Mouse (Mus musculus) gastrocnemius, postnatal 4 days (tissue): ENCODE results near the gene Adprhl1. TPM values are rescaled to one million over a fixed set of nuclear protein-coding genes. Genes with fewer than 3 reads are reported as not detected.

Experiments
- DNase-seq, 2 experiments: peaks; one replicate each; pipeline ENCODE4 v3.0.0; 2021 to 2022; ENCODE audit warnings: low spot score in 2 of 2, mixed read lengths in 2 of 2
- long read RNA-seq, 2 experiments: library from polyadenylated mRNA; stranded (forward); transcript quantifications; one replicate each; pipeline ENCODE4 v2.0.0; 2021
- total RNA-seq, 2 experiments: library from RNA; stranded (reverse); gene quantifications; 2 replicates each; pipeline ENCODE4 v1.2.3; 2021

The Adprhl1 gene
- total RNA-seq: 10 to 100 TPM; 78.0 to 80.2 TPM
- long read RNA-seq, experiment 1, transcript Adprhl1-201 (7 exons, 1,372 nt): major isoform, 87 of 95 reads
- long read RNA-seq, experiment 1, partial matches to known transcripts: 2 of 95 reads
- long read RNA-seq, experiment 1, other reads (novel, unspliced or antisense): 6 of 95 reads
- long read RNA-seq, experiment 2, transcript Adprhl1-201 (7 exons, 1,372 nt): major isoform, 83 of 92 reads
- long read RNA-seq, experiment 2, partial matches to known transcripts: 2 of 92 reads
- long read RNA-seq, experiment 2, other reads (novel, unspliced or antisense): 7 of 92 reads

DNA sequence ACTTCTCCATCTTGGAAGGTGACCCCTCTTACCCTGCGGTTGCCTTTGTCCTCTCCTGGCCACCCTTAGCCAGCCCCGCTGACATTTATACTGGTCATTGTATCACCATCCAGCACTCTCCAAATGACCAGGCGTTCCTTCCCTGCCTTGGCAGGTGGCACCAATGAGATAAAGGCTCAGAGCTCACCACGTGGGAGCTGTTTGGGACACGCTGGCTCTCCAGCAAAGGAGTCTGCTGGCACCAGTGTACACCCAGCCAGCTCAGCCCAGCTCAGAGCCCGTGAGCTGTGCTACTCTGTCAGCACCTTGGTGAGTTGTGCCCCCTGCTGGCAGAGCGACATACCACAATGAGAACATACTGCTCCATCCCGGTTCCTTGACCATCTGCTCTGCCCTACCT lies at the start of gene Adprhl1:
TSS of gene Adprhl1 (minus strand) at position 144 of the 400 bp plus-strand sequence.
- DNase-seq: peak; percentile 44 to 75

DNA sequence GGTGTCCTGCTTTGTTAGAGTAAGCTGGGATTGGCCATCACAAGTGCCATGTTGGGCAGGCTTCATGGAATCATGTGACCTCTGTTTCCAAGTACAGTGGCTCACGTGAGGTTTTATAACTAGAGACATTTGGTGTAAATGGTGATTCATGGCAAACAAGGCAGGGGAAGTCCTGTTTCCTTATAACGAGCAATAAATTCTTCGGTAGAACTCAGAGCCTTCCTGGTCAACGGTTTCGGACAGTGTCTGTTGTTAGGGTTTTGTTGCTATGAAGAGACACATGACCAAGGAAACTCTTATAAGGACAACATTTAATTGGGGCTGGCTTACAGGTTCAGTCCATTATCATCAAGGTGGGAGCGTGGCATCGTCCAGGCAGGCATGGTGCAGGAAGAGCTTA lies 47.1 kb upstream of the Adprhl1 start:
- DNase-seq: no peak

DNA sequence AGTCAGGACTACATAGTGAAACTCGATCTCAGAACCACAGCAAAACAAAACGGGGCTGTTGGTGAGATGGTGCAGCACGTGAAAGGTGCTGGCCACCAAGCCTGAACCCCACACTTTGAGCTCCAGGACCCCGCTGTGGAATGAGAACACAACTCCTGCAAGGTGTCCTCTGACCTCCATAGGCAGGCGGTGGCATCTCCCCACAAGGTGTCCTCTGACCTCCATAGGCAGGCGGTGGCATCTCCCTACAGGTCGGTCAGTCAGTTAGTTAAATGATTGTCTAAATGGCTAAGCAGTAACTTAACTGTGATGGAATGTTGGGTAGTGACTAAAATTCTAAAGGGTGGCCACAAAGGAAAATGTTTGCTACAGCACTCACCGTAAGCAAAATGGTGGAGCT lies 45.6 kb upstream of the Adprhl1 start:
- no peak for DNase-seq

DNA sequence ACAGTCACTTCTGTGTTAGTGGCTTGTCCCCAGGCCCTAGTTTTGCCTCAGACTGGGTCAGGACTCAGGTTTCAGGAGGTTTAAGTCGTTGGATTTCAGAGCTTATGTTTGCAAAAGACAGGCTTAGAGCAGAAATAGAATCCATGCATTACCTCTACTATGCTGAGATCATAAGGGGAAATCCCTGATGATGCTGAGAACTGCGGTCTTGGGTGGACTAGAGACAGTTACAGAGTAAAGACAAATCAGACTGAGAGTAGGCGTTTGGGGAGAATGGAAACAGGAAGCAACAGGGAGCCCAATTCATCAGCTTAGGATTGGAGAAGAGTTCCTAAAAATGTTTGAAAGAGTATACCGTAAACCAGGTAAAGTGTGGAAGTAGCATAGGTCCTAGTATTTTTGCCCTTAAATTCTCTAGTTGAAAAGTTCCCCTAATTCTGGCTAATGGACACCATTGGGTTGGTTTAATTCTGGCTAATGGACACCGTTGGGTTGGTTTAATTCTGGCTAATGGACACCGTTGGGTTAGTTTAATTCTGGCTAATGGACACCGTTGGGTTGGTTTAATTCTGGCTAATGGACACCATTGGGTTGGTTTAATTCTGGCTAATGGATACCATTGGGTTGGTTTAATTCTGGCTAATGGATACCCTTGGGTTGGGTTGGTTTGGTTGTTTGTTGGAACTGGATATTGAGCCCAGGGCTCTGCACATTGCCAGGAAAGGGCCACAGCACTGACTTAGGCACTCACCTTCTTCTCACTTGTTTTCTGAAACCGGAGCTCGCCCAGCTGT lies 39.9 kb upstream of the Adprhl1 start:
- no peak for DNase-seq

DNA sequence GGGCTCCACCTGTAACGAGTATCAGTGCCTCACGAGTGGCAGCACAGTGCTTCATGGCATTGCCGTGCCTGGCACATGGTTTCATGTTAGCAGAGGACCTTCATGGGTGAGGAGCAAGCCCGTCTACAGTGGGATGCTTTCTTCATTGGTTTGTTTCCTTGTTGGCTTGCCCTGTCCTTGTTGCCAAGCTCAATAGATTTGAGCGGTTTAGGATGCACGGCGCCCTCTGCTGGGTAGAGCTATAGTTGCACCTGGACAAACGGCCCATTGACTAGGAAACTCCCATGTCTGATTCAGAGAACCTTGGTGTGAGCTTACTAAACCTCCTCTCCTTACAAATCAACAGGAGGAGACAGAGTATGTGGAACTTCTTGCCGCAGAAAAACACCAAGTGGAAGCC lies 38.4 kb upstream of the Adprhl1 start:
- peak; percentile 38 to 66 for DNase-seq

DNA sequence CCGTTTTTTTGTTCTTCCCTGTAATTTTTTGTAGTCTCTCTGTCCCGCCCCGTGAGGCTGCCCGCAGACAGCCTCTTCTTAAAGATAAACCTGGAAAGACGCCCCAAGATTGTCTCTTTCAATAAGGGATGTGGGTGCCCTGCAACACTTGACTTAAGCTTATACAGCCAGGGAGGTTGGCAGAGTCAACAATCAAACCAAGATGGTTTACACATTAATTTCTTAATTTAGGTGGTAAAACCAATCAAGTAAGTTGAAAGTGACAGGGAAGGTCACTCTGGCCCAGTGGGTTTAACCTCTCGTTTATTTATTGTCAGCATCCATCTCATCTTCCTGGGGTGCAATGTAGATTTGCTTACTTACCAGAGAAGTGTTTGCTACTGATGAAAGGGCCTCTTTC lies 34.7 kb upstream of the Adprhl1 start:
- DNase-seq: no peak

DNA sequence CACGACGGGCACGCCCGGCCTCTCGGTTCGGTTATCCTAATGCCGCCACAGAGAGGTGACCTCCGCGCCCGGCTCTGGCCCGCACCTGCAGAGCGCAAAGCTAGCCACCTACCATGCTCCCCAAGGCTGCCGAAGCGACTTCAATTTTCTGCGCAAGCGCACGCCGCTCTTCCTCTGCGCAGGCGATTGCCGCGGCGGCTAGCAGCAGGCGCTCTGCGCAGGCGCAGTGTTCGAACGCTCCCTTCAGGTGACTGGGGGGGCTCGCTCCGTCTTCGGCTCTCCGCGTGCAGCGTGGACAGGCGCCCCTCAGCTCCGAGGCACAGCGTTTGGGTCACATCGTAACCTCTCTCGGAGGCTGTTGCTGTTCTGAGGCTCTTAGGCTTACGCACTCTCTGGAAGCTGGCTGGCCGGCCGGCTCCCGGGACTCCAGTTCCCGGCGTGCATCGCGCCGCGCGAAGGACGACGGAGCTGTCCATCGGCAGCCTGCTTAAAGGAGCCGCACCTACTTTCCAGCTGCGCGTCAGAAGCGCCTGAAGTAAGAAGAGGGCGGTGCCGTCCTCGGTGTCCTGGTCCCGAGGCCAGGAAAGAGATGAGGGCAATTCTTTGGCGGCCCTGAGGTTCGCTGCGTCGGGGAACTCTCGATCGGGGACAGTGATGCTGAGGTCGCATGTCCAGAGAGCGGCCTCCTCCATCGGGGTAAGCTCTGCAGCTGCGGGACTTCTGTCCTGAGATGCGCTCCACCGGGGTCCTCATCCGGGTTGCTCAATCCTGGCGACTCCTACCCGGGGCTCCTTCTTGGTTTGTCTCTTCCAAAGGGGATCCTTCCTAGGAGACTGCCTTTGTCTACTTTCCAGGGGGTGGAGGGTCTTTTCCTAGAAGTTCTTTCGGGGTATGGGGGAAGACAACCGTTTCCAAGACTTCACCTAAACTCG lies 34.0 kb upstream of the Adprhl1 start, which contains the start of the genes Dcun1d2 and Tmco3:
TSS of gene Dcun1d2 (minus strand) at position 440 of the 932 bp plus-strand sequence.
TSS of gene Tmco3 (plus strand) at position 499 of the 932 bp plus-strand sequence.
- peak; percentile 90 to 97 for DNase-seq

DNA sequence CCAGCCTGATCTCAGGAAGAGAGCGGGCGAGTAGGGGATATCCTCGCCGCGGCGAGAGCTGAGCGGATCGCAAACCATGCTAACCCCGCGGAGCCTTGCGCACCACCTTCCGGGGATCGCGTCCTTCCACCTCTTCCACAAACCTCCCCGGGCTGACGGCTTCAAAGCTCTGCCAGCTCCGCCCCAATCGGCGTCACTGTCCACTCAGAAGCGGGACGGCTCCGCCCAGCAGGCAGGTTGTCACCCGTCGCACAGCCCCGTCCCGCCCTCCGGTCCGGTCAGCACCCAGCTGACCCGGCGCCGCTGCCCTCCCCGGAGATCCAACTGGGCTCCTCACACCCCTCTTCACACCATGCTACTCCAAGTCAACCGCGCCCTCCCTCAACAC lies 33.3 kb upstream of the Adprhl1 start:
- DNase-seq: peak; percentile 57 to 85

DNA sequence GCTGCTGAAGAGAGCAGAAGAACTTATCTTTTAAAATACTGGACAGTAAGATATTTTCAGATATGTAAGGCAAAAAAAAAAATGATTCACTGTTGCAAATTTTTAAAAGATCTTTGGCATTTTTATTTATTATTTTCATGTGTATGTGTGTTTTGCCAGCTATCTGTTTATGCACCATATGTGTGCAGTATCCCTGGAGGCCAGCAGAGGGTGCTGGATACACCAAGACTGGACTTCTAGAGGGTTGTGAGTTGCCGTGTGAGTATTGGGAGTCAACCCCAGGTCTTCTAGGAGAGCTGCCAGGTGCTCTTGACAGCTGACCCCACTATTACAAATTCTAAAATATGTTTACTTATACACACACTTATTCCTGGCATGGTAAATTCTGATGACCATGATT lies 29.2 kb upstream of the Adprhl1 start:
- DNase-seq: no peak

DNA sequence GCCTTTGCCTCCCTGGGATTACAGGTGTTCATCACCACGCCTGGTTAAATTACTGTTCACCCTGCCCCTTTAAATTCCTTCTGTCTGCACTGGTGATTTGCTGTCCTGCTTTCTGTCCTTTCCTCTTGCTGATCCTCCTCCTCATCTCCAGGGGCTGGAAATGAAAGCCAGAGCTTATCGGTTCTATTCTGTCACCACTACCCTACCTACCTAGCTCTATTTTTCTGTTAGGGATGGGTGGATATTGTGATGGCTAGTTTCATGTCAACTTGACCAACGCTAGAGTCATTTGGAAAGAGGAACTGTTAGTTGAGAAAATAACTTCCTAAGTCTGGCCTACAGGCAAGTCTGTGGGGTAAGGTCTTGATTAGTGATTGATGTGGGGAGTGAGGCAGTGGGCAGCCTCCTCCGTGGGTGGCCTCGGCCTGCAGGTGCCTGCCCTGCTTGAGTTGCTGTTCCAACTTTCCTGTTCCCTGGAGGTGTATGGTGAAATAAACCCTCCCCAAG lies 23.0 kb upstream of the Adprhl1 start:
- no peak for DNase-seq

DNA sequence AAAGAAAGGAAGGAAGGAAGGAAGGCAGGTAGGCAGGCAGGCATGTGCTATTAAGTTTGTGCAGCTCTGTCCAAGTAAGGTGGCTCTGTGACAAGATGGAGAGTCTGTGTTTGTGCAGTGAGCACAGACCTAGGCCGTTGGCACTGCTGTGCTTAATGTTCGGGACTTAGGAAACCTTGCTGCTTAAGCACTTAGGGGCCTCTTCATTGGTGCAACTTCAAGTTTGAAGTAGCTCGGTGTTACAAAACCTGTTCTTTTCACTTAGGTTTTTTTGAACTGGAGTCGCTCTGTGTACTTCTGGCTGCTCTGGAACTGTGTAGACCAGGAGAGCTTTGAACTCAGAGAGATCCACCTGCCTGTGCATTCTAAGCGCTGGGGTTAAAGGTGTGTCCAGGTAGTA lies 18.9 kb upstream of the Adprhl1 start:
- no peak for DNase-seq

DNA sequence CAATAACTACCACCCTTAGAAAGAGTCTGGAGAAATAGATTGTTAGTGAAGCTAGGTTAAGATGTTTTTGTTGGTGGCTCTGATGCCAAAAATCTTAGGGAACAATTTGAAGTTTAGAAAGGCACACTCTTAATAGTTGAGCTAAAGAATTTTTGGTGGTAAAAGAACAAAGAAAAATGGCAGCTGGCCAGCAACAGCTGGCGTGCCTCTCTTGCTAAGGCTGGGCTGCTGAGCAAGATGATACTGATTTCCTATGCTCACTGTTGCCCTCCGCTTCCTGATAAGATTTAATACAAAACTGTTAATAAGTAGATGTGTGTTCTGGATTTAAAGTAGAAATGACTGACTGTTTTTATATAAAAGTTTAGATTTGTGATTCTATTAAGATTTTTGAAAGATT lies 13.6 kb upstream of the Adprhl1 start:
- no peak for DNase-seq

DNA sequence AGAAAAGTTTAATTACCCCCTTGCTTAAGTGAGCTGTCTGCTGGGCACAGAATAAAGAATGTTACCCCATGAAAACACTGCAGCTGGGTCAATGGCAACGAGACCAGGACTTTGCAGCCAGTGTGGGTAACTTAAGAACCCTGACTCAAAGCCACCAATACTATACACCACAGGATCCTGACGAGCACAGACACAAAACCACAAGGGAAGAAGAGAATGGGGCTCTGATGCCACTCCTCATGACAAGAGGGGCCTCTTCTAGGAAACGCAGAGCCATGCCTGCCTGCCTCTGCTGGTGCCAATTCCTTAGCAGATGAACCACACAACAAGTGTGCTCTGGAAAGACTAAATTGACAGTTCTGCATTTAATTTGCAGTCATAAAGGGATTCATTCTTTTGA lies 9.4 kb upstream of the Adprhl1 start:
- DNase-seq: no peak

DNA sequence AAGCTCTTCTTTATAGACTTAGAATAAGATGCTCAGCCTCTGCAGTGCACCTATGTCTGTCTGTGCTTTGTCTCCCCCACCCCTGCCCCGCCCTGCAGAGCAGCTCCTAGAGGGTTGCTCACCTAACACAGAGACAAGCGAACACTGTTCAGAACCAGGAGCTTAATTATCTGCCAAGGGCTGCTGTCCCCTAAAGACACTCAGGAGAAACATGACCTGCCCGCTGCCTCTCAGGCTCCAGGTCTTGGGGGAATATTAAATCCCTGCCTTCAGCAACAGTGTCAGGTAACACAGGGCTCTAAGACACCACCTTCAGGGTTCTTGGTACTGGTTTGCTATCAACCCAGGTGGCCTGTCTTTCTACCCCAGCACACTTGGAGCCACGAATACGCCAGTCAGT lies 549 bp downstream of the Adprhl1 start:
- DNase-seq: no peak

DNA sequence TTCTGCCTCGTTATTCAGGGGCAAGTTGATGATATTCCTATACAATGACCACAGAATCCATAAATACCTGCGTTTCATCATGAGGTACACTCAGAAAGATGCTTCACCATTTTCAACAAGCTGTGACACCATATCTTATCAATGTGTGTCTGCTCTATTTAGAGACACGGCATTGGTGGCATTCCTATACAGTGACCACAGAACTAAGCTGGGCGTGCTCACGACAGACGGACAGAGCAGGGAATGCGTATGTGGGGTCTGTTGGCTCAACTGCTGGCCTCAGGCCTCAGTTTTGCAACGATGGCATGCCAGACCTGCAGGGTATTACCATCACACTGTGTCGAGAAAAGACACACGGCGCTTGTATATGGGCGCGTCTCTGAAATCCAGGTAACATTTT lies 1.1 kb downstream of the Adprhl1 start:
- no peak for DNase-seq

DNA sequence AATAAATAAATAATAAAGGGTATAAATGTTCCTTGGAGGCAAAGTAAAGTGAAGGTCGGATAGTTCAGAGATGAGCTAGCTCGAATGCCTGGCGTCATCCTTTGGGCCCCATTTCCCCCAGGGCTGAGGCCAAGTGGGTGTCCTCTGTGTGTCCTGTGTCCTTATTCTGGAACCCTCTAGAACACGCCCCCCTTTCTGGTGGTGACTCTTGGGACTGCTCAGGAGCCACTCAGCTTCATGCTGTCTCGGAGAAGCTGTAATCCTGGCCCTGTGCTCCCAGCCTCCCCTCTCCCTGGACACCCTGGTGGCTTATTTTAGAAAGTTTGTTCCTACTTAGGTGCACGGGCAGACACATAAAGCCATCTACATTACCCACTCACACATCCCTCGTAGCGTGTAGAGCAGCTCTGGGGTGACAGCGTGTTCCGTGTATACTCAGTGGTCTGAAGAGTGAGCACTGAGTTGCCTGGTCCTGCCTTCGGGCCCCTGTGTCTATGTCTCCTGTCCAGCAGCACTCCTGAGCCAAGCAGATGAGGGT lies 9.6 kb downstream of the Adprhl1 start:
- DNase-seq: no peak

DNA sequence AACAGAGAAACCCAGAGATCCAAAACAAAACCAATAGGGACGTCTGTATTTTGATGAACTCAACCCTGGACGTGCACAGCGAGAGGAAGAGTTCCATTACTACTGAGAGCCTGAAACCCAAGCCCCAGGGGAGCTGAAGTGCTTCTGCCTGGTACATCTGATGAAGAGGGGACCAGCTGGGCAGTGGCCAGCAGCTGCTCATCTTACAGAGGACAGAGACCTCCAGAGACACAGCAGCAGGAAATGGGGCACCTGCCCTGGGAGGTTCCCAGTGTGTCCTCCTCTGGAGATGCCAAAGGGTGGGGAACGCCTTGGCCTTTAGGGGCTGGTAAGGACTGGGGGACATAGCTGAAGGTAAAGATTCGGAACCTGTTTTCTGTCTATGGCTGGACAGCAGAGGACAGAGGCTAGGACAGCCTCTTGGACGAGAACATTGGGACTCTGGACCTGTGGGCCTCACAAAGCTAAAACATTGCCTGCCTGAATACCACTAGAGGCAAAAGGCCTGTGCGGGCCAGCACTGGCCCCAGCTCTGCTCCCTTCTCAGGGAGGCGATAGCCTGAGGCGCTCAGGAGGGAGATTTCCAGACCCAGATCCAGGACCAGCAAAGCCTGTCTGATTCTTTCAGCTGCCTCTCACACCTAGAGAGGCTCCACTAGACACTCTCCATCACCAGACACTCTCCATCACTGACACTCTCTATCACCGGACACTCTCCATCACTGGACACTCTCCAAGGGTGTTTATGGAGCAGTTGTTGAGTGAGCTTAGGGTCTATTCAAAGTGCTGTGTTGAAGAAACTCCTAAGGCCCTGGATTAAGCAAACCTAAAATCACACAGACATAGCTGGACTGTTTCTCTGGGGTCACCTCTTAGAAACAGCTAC lies 10.7 kb downstream of the Adprhl1 start:
- DNase-seq: no peak

DNA sequence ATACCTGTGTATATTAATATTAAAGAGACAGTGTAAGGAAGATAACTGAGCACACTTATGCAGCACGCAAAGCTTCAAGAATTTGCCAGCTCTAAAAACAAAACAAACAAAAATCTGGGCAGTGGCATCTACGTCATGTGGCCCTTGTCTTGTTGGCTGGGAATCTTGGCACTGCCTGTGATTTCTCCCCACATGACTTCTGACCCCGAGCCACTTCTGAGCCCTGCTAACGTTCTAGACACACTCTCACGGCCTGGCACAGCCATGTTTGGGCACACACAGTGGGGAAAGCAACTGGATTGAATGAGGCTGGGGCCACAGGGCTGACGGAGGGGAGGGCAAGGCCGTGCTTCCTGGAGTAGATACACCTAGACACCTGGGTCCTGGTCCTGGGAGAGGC lies 13.3 kb downstream of the Adprhl1 start:
- DNase-seq: no peak

DNA sequence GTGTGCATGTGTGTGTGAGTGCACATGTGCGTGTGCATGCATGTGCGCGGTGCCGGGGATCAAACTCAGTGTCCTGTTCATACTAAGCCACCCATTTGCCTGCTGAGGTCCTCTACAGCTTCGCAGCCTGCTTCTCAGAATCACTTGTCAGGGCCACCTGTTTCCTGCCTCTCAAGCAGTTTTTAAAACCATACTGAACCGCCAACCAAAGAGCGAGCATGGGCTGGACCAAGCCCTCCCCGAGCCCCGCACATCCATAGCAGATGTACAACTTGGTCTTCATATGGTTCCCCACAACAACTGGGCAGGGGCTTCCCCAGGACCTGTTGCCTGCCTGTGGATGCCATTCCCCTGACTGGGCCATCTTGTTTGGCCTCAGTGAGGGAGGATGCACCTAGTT lies 13.9 kb downstream of the Adprhl1 start:
- DNase-seq: no peak

DNA sequence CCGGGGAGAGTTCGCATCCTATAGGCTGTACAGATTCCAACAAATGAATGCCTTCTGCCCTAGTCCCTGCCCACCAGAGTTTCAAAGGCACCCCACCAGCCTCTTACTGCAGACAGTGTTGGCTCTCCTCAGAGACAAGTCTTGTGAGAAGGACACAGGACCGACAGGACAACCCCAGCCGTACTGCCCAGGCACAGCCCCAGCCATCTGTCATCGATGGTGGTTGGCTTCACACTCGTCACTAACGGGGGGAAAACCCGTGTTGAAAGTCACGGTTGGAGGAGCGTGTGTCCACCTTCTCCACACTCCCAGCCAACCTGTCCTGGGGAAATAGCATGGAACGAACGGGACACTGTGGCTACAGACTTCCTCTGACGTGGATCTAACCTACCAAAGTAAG lies 19.2 kb downstream of the Adprhl1 start:
- no peak for DNase-seq
